Mouse (Mus musculus): Measurements from ENCODE around the gene 4930474N05Rik.

4930474N05Rik gene

DNA sequence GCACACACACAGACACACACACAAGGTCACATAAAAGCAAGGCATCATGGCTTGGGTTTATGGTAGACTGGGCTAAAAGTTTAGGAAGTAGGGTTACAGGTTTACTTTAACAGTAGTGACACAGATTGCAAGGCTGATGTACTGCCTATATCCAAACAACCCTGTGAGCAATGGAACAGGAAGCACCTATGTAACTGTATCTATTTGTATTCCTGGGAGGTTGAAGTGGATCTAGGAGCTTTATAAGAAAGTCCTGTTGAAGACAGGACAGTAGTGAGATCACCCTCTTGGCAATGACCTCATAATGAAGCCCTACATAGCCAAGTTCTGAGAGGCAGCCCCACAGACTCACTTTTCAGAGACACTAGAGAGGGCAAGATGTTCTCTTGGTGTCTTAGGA is at the start of gene 4930474N05Rik:
Gene 4930474N05Rik, plus strand, starts transcription at position 301 of the 400 bp plus-strand sequence.
- CTCF ChIA-PET, result no interaction called here
- POLR2A ChIA-PET, result no interaction called here

DNA sequence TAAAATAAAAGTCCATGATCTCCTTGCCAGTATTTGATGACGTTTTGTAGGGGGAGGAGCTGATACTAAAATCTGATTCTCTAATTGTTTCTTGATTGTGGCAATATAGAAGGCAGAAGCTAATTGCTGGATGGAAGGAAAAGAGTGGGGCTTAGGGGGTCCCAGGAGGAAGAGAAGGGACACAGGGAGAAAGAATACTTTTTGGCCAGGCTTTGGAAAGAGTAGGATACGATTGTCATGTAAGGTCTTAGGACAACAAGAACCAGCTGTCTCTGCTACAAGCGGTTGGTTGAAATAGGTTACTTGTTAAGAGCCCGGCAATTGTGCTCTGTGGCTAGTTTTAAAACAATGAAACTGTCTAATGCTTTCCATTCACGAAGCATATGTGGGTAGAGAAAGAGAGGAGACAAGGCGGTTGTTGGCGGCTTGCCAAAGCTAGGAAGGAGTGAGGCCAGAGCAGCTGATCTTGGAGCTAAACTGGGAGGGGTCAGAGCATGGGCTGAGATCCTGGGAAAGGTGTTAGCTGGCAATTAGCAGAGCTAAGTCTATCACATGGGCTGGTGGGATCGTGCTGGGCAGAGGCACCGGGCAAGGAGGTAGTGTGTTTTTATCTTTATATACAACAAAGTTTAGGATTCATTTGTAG is 45.8 kb upstream of the 4930474N05Rik start:
- POLR2A ChIA-PET, result no interaction called here
- CTCF ChIA-PET, result no interaction called here

DNA sequence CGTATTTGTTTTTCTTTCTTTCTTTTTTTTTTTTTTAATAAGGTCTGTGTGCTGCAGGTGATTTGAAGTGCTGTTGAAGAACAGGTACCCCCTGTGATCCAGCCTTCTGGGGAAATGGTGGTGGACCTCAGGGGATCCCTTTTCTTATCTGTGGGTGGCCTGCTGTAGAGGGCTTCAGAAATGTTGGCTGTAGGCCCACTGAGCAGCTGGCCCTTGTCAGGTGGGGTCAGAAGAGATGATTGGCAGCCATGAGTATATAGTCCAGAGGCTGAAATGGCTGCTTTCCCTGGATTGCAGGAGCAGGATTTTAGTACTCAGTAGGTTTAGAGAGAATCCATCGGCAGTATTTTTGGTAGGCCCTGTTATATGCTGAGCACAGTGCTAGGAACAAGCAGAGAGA is 41.4 kb upstream of the 4930474N05Rik start:
- CTCF ChIA-PET, result interaction anchor here in 1 of 4 experiments (0.7 kb wide), 1 partner anchor 17 kb away, joined by 3 read pairs; no protein-coding TSS in a partner anchor
- POLR2A ChIA-PET, result interaction anchor here in 1 of 4 experiments (0.7 kb wide), 1 partner anchor 1235 kb away, joined by 3 read pairs; no protein-coding TSS in a partner anchor

DNA sequence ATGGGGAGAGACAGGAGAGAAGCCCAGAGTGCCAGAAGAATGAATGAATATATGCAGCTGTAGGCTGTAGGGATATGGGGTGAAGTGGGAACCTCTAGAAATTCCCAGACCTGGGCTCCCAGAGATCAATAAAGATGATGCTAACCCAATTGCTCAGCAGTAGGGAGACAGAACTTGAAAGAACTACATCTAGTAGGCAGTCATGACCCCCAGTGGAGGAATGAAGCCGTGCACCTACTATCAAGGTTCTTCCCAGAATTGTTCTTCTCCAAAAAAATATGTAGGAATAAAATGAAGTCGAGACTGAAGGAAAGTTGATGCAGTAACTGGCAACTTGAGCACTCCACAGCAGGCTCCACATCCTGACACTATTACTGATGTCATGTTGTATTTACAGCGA is 3.8 kb downstream of the 4930474N05Rik start:
- CTCF ChIA-PET, result no interaction called here
- POLR2A ChIA-PET, result no interaction called here

DNA sequence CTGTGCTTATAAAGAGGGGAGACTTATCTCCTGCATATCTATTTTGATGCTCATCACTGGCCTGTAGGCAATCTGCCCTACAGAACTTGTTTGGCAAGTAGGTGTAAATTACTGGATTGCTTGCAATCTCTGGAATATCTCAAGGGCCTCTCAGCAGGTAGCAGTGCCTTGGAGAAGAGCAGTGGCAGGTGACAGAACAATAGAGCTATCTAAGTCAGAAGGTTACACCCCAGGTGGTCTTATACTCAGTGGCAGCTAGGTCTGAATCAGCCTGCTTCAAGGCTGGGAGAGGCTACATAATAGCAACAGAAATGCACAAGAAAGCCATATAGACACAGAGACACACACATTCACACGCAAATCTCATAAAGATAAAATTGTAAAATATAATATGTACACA is 4.9 kb downstream of the 4930474N05Rik start:
- ChIA-PET CTCF (no interaction called here), POLR2A (interaction anchor here in 1 of 4 experiments (0.6 kb wide), 1 partner anchor 1354 kb away, joined by 4 read pairs; no protein-coding TSS in a partner anchor)

DNA sequence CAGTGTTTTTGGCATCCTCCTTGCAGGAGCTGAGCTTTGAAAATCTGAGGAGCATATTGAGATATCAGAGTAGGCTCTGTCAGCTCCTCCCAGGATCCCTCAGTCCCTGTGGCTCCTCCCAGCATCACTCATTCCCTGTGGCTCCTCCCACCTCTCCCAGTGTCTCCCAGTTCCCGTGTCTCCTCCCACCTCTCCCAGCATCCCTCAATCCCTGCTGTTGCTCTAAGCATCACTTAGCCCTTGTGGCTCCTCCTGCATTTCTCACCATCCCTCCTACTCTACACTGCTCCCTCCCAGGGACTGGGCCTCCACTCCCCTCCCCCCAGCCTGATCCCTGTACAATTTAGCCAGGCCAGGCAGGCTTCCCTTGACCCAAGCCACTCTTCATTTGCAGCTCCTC is 6.0 kb downstream of the 4930474N05Rik start:
- POLR2A ChIA-PET, result interaction anchor here in 1 of 4 experiments (0.7 kb wide), 1 partner anchor 12 kb away, joined by 3 read pairs; no protein-coding TSS in a partner anchor
- CTCF ChIA-PET, result no interaction called here

DNA sequence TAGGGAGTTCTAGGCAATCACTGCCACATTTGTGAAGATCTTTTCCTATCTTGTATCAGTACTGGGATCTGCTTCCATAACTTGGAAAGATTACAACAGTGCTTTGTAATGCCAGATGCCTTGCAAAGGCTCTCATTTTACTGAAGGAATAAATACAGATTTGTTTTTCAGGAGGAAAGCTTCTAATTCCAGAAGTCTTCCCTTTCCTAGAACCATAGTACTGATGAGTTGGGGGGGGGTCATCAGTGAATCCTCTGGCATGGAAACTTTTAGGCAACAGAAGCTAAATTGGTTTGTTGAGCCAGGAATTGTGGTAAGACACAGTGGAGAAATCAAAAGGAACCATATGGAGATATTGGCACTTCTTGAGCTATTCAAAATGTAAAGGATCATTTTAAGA is 19.8 kb downstream of the 4930474N05Rik start:
- CTCF ChIA-PET, result interaction anchor here in 1 of 4 experiments (0.6 kb wide), 2 partner anchors 132 to 1222 kb away, joined by 3 to 7 read pairs; no protein-coding TSS in a partner anchor
- POLR2A ChIA-PET, result no interaction called here

DNA sequence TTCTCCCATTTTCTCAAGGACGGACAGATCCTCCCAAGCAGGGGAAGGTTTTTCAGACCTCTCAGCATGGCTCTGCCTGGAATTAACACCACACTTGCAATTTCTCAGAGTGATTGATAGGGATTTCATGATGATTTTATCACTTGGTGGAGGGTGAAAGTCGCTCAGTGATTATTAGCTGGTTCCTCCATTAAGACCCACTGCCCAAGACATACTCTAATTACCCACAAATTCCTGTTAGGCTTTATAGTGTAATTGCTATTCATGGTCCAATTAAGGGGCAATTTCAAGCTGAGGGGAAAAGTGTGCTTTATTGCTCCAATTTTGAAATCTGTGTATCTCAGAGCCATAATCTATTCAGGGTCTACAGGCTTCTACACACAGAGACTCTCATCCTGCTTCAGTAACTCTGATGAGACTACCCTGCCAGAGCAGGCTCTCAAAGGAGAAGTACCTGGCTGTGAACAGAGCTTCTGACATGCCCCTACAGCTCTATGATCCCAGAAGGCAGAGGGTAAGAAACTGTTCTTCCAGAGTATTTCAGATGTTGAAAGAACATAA is 29.1 kb downstream of the 4930474N05Rik start:
- CTCF ChIA-PET, result no interaction called here
- POLR2A ChIA-PET, result no interaction called here

DNA sequence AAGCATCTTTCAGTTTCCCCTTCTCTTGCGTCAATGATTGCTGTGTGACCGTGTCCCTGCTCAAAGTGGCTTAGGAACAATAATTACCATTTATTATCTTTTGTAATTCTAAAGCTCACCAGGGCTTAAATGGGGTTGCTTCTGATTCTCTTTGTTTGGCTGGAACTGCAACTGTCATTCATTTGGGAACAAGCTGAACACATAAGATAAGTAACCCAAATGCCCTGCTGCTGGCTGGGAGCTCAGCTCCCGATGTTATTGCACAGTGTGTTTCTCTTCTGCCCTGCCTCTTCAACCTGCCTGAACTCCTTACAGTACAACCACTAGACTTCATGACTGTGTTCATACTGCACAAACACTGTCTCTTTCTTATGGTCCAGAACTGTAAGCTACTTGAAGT is 41.0 kb downstream of the 4930474N05Rik start:
- CTCF ChIA-PET, result no interaction called here

DNA sequence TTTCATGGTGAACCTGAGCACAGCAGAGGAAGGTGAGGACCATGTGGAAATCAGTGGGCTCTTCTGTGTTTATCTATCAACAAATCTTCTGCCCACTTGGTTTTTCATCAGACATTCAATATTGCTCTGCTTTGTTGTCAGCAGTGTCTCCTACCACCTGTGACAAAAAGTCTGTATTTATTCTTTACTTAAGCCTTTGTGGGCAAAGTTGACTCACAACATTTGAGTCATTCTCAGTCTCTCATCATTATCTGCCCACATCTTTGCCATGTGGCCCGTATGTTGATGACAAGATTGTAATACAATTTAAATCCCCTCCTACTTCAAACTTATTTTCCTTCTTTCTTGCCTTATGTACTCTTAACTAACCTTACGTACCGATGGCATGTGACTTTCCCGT is 43.0 kb downstream of the 4930474N05Rik start:
- CTCF ChIA-PET, result no interaction called here
- POLR2A ChIA-PET, result no interaction called here

More for the DNA sequence above, 41.0 kb downstream of the 4930474N05Rik start:
- POLR2A ChIA-PET, result no interaction called here

DNA sequence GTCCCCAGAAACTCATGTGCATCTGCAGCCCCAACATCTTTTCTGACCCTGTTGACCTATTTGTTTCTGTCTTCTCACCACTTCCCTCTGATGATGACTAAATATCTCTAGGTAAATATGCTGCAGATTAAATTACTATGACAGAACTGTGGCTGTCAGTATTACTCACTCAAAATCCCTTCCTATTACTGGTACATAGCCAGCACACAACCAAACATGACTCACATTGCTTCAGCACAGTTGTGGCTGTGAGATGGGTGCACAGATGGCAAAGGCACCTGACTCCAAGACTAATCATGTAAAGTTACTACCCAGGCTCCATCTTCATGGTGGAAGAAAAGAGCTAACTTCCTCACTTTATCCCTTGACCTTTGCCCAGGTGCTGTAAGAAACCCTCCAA is 50.5 kb downstream of the 4930474N05Rik start:
- POLR2A ChIA-PET, result interaction anchor here in 1 of 4 experiments (0.6 kb wide), 1 partner anchor 763 kb away, joined by 4 read pairs; no protein-coding TSS in a partner anchor

More for the DNA sequence above, 50.5 kb downstream of the 4930474N05Rik start:
- CTCF ChIA-PET, result no interaction called here
